Mouse (Mus musculus) megakaryocyte, embryonic 14.5 days (primary cell): ENCODE results near the gene Gm20388.

ENCODE experiments used
- FLI1 ChIP-seq: IDR thresholded peaks from 2 replicates; pipeline ENCODE4 v1.6.1; 2012; ENCODE audit warnings: low read length, inconsistent platforms, mixed read lengths
- GATA1 ChIP-seq: IDR thresholded peaks from 3 replicates; pipeline ENCODE4 v1.6.1; 2012; ENCODE audit warnings: mixed read lengths, low read length, inconsistent platforms, borderline replicate concordance

GRCm38 (mm10) chr8:121590203-121591177, 1679.8 kb downstream of the Gm20388 start, which contains the start of gene Map1lc3b:
- TF ChIP-seq GATA1 = no peak
- no peak for TF ChIP-seq FLI1
